8 mouse cellular contexts compared by ENCODE assay signal in the genomic region with DNA sequence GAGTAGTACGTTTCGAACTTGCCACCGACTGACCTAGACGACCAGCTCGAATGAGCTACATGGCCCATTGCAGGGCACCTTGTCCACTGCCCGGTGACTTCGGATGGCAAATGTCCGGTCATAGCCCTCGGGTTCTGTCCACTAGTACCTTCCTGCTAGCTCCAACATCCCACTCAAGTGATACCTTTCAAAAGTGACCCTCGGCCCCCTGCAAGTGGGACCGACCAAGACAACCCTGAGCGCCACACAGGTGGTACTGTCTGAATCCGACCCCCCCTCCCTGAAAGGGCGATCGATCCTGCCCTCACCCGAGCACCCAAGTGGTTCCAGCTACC. TPM values are rescaled to one million over a fixed set of nuclear protein-coding genes. Genes with fewer than 3 reads are reported as not detected.
DNase-seq lines count a peak whose midpoint lies in the region; ATAC-seq and TF ChIP-seq lines count a peak whose summit lies in the region.

No protein-coding gene starts in this region.

- H3K27me3 ChIP-seq in lung, embryonic 15.5 days: 0 out of 2 replicates have a peak, but pooled peaks cover 3% of the 10 kb centered on the region
- H3K27me3 ChIP-seq in limb, embryonic 13.5 days: no peaks in the 10 kb centered on the region
- no peaks in the 10 kb centered on the region for H3K27me3 ChIP-seq in neural tube, embryonic 15.5 days (replicated peaks)

- no peak; the same call in 1 of the 2 replicates for ATAC-seq in lung, embryonic 15.5 days (ENCODE audit: borderline replicate concordance, extremely low read depth, low FRiP score, low TSS enrichment)
- ATAC-seq in limb, embryonic 13.5 days (ENCODE audit: low FRiP score, low read depth): no peak; the same call in 1 of the 2 replicates
- ATAC-seq in neural tube, embryonic 15.5 days (ENCODE audit: low FRiP score): peak; percentile 39
- no peak for ATAC-seq in erythroid progenitor cell, adult 5-6 weeks (replicated peaks; ENCODE audit: low FRiP score, poor library complexity, severe bottlenecking)

- no peak for DNase-seq in lung, postnatal 4 days
- no peak for DNase-seq in left cerebral cortex, adult 8-10 months (ENCODE audit: low spot score in 2 of 2)
- DNase-seq in urinary bladder, adult 18-20 months (ENCODE audit: low spot score in 2 of 2): no peak

- H3K27ac ChIP-seq in lung, embryonic 15.5 days: peak overlapping the region; percentile 77
- H3K27ac ChIP-seq in embryonic fibroblast, embryonic 13.5 days (ENCODE audit: insufficient read depth, low read length): no peak overlapping the region
- H3K27ac ChIP-seq in limb, embryonic 13.5 days: peak overlapping the region; percentile 75
- peak overlapping the region; percentile 82 for H3K27ac ChIP-seq in neural tube, embryonic 15.5 days (replicated peaks)

- peak overlapping the region; percentile 86 for H3K4me2 ChIP-seq in lung, embryonic 15.5 days
- H3K4me2 ChIP-seq in limb, embryonic 13.5 days (replicated peaks): peak overlapping the region; percentile 94
- H3K4me2 ChIP-seq in neural tube, embryonic 15.5 days: peak overlapping the region; percentile 98

- H3K4me1 ChIP-seq in lung, embryonic 15.5 days: peaks cover 39% of the 10 kb centered on the region
- H3K4me1 ChIP-seq in embryonic fibroblast, embryonic 13.5 days (ENCODE audit: control insufficient read depth, insufficient read depth, low read length): peaks cover 8% of the 10 kb centered on the region
- peaks cover 31% of the 10 kb centered on the region for H3K4me1 ChIP-seq in limb, embryonic 13.5 days
- peaks cover 43% of the 10 kb centered on the region for H3K4me1 ChIP-seq in neural tube, embryonic 15.5 days

- H3K9me3 ChIP-seq in lung, embryonic 15.5 days: no peaks in the 10 kb centered on the region
- H3K9me3 ChIP-seq in limb, embryonic 13.5 days: no peaks in the 10 kb centered on the region
- H3K9me3 ChIP-seq in neural tube, embryonic 15.5 days (replicated peaks): no peaks in the 10 kb centered on the region

- TF ChIP-seq CTCF in embryonic fibroblast, embryonic 13.5 days (IDR thresholded peaks at IDR 0.05; ENCODE audit: borderline replicate concordance, insufficient read depth, low read length): no peak

- peak overlapping the region; percentile 69 for H3K9ac ChIP-seq in lung, embryonic 15.5 days
- peak overlapping the region; percentile 75 for H3K9ac ChIP-seq in limb, embryonic 13.5 days
- peak overlapping the region; percentile 82 for H3K9ac ChIP-seq in neural tube, embryonic 15.5 days (replicated peaks)

- TF ChIP-seq POLR2A in embryonic fibroblast, embryonic 13.5 days (IDR thresholded peaks at IDR 0.05; ENCODE audit: low read depth, low read length): no peak

- H3K4me3 ChIP-seq in lung, embryonic 15.5 days: peak overlapping the region; percentile 85
- H3K4me3 ChIP-seq in embryonic fibroblast, embryonic 13.5 days (ENCODE audit: insufficient read depth, low read length): peak overlapping the region; percentile 68
- H3K4me3 ChIP-seq in limb, embryonic 13.5 days: peak overlapping the region; percentile 76
- peak overlapping the region; percentile 57 for H3K4me3 ChIP-seq in neural tube, embryonic 15.5 days (replicated peaks)

- 0 out of 2 replicates have a peak, but pooled peaks cover 5% of the 10 kb centered on the region for H3K36me3 ChIP-seq in lung, embryonic 15.5 days
- peaks cover 19% of the 10 kb centered on the region for H3K36me3 ChIP-seq in limb, embryonic 13.5 days
- H3K36me3 ChIP-seq in neural tube, embryonic 15.5 days: peaks cover 19% of the 10 kb centered on the region

- WGBS in lung, embryonic 15.5 days: under 1% methylated on average over 16 of the region's 16 CpGs
- WGBS in limb, embryonic 13.5 days: under 1% methylated on average over 16 of the region's 16 CpGs
- under 1% methylated on average over 16 of the region's 16 CpGs for WGBS in neural tube, embryonic 15.5 days

RNA-seq across cellular contexts. Expression of a gene that starts 1.0 kb away (rescaled TPM):
- 9.6 and 11.2 TPM in 2 replicates for polyA plus RNA-seq in lung, embryonic 15.5 days (2015; fragmentation: Nextera tagmentation; extraction: Ambion mirVana)
- polyA plus RNA-seq in embryonic fibroblast, embryonic 13.5 days (2011; ENCODE audit: insufficient read length, low read depth, missing spikeins): 2.3 and 2.5 TPM in 2 replicates
- polyA plus RNA-seq in limb, embryonic 13.5 days (2015; fragmentation: Nextera tagmentation; extraction: Ambion mirVana): 10.2 and 10.5 TPM in 2 replicates
- 16.7 and 17.7 TPM in 2 replicates for polyA plus RNA-seq in neural tube, embryonic 15.5 days (2015; fragmentation: Nextera tagmentation; extraction: Ambion mirVana)
- total RNA-seq in left cerebral cortex, adult 8-10 months (2022): 10 to 100 TPM; 21.2 to 24.5 (median 22.2) TPM
- 29.9 and 31.4 TPM in 2 replicates for total RNA-seq in erythroid progenitor cell, adult 5-6 weeks (2015; ENCODE audit: low replicate concordance)
- total RNA-seq in erythroid progenitor cell, adult 5-6 weeks (2017; ENCODE audit: low replicate concordance): 87.7 and 89.0 TPM in 2 replicates

RNA-seq across cellular contexts. Expression of a gene that starts 1.8 kb away (rescaled TPM):
- 3.0 and 3.6 TPM in 2 replicates for polyA plus RNA-seq in lung, embryonic 15.5 days (2015; fragmentation: Nextera tagmentation; extraction: Ambion mirVana)
- polyA plus RNA-seq in embryonic fibroblast, embryonic 13.5 days (2011; ENCODE audit: insufficient read length, low read depth, missing spikeins): 9.3 and 9.7 TPM in 2 replicates
- polyA plus RNA-seq in limb, embryonic 13.5 days (2015; fragmentation: Nextera tagmentation; extraction: Ambion mirVana): 2.3 and 2.8 TPM in 2 replicates
- polyA plus RNA-seq in neural tube, embryonic 15.5 days (2015; fragmentation: Nextera tagmentation; extraction: Ambion mirVana): 1.7 and 2.3 TPM in 2 replicates
- 10 to 100 TPM; 12.1 to 12.9 (median 12.8) TPM for total RNA-seq in left cerebral cortex, adult 8-10 months (2022)
- 18.0 and 32.8 TPM in 2 replicates for total RNA-seq in erythroid progenitor cell, adult 5-6 weeks (2015; ENCODE audit: low replicate concordance)
- 27.6 and 29.6 TPM in 2 replicates for total RNA-seq in erythroid progenitor cell, adult 5-6 weeks (2017; ENCODE audit: low replicate concordance)

RNA-seq across cellular contexts. Expression of a gene that starts 18.3 kb away (rescaled TPM):
- 9.8 and 10.7 TPM in 2 replicates for polyA plus RNA-seq in lung, embryonic 15.5 days (2015; fragmentation: Nextera tagmentation; extraction: Ambion mirVana)
- 70.6 and 72.5 TPM in 2 replicates for polyA plus RNA-seq in embryonic fibroblast, embryonic 13.5 days (2011; ENCODE audit: insufficient read length, low read depth, missing spikeins)
- polyA plus RNA-seq in limb, embryonic 13.5 days (2015; fragmentation: Nextera tagmentation; extraction: Ambion mirVana): 11.9 and 13.0 TPM in 2 replicates
- 16.0 and 16.3 TPM in 2 replicates for polyA plus RNA-seq in neural tube, embryonic 15.5 days (2015; fragmentation: Nextera tagmentation; extraction: Ambion mirVana)
- total RNA-seq in left cerebral cortex, adult 8-10 months (2022): 100 to 1,000 TPM; 214 to 232 (median 222) TPM
- total RNA-seq in erythroid progenitor cell, adult 5-6 weeks (2015; ENCODE audit: low replicate concordance): 122 and 132 TPM in 2 replicates
- 53.0 and 74.3 TPM in 2 replicates for total RNA-seq in erythroid progenitor cell, adult 5-6 weeks (2017; ENCODE audit: low replicate concordance)

RNA-seq across cellular contexts. Expression of a gene that starts 31.2 kb away (rescaled TPM):
- polyA plus RNA-seq in lung, embryonic 15.5 days (2015; fragmentation: Nextera tagmentation; extraction: Ambion mirVana): 18.8 and 20.3 TPM in 2 replicates
- 64.5 and 70.9 TPM in 2 replicates for polyA plus RNA-seq in embryonic fibroblast, embryonic 13.5 days (2011; ENCODE audit: insufficient read length, low read depth, missing spikeins)
- polyA plus RNA-seq in limb, embryonic 13.5 days (2015; fragmentation: Nextera tagmentation; extraction: Ambion mirVana): 25.6 and 26.6 TPM in 2 replicates
- polyA plus RNA-seq in neural tube, embryonic 15.5 days (2015; fragmentation: Nextera tagmentation; extraction: Ambion mirVana): 3.7 and 6.5 TPM in 2 replicates
- total RNA-seq in left cerebral cortex, adult 8-10 months (2022): 10 to 100 TPM; 61.3 to 75.7 (median 69.9) TPM
- total RNA-seq in erythroid progenitor cell, adult 5-6 weeks (2015; ENCODE audit: low replicate concordance): 0.72 and 3.4 TPM in 2 replicates
- total RNA-seq in erythroid progenitor cell, adult 5-6 weeks (2017; ENCODE audit: low replicate concordance): 0.61 and 1.8 TPM in 2 replicates

RNA-seq across cellular contexts. Expression of a gene that starts 39.9 kb away (rescaled TPM):
- polyA plus RNA-seq in lung, embryonic 15.5 days (2015; fragmentation: Nextera tagmentation; extraction: Ambion mirVana): 0.31 and 0.55 TPM in 2 replicates
- 0.07 and 0.68 TPM in 2 replicates for polyA plus RNA-seq in embryonic fibroblast, embryonic 13.5 days (2011; ENCODE audit: insufficient read length, low read depth, missing spikeins)
- polyA plus RNA-seq in limb, embryonic 13.5 days (2015; fragmentation: Nextera tagmentation; extraction: Ambion mirVana): 2.0 and 2.2 TPM in 2 replicates
- polyA plus RNA-seq in neural tube, embryonic 15.5 days (2015; fragmentation: Nextera tagmentation; extraction: Ambion mirVana): 19.5 and 24.1 TPM in 2 replicates
- total RNA-seq in left cerebral cortex, adult 8-10 months (2022): 10 to 100 TPM; 10.5 to 13.2 (median 11.9) TPM
- total RNA-seq in erythroid progenitor cell, adult 5-6 weeks (2015; ENCODE audit: low replicate concordance): 4.2 and 6.1 TPM in 2 replicates
- 1.6 and 2.7 TPM in 2 replicates for total RNA-seq in erythroid progenitor cell, adult 5-6 weeks (2017; ENCODE audit: low replicate concordance)
